Mouse (Mus musculus) liver, embryonic 14.5 days (tissue): ENCODE results near the gene Hdac1.

Source experiments
- CTCF ChIP-seq: IDR thresholded peaks from 2 replicates; pipeline ENCODE4 v1.5.1; 2016; ENCODE audit warnings: antibody characterized with exemption, low read depth, control low read depth
- EP300 ChIP-seq: IDR thresholded peaks from 2 replicates; pipeline ENCODE4 v1.6.1; 2016; ENCODE audit warnings: antibody characterized with exemption, low read depth

DNA sequence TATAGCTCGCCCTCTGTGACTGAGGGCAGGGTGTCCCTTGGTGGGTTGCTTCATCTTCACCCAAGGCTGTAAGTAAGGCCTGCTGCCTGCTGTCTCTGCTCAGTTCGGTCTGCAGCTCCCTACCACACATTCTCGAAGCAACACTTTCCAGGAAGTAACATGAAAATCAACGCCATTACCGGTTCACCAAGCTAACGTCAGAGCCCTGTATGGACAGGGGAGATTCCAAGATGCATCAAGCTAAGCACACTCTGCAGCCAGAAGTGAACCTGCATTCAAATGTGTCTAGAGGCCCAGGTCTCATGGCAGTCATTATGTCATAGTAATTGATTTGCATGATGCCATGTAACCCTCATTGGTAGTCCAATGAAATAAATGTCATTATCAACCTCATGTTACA, 27.5 kb upstream of the Hdac1 start:
- TF ChIP-seq CTCF: no peak
- TF ChIP-seq EP300: no peak
